Mouse (Mus musculus): ENCODE results near the gene Atoh8.

Atoh8 gene

GRCm38 (mm10) chr6:72254588-72255075 lies 19.3 kb upstream of the Atoh8 start:
- DNase-seq (ENCODE audit: low read depth, low spot score), result no peak

GRCm38 (mm10) chr6:72253911-72254587 lies 18.7 kb upstream of the Atoh8 start:
- no peak for DNase-seq (ENCODE audit: low read depth, low spot score)

- no peak for DNase-seq (ENCODE audit: low read depth, low spot score)
These were observed 17.8 kb upstream of the Atoh8 start for GRCm38 (mm10) chr6:72253168-72253567.

GRCm38 (mm10) chr6:72252433-72252832 lies 17.1 kb upstream of the Atoh8 start:
- DNase-seq (ENCODE audit: low read depth, low spot score), result no peak

GRCm38 (mm10) chr6:72249981-72250380 lies 14.6 kb upstream of the Atoh8 start:
- DNase-seq (ENCODE audit: low read depth, low spot score), result no peak

- DNase-seq (ENCODE audit: low read depth, low spot score), result no peak
These were observed 13.0 kb upstream of the Atoh8 start for GRCm38 (mm10) chr6:72248150-72248914.

GRCm38 (mm10) chr6:72246303-72246702 lies 10.9 kb upstream of the Atoh8 start:
- no peak for DNase-seq (ENCODE audit: low read depth, low spot score)

- no peak for DNase-seq (ENCODE audit: low read depth, low spot score)
These were observed 9.3 kb upstream of the Atoh8 start for GRCm38 (mm10) chr6:72244569-72245285.

GRCm38 (mm10) chr6:72244144-72244549 lies 8.8 kb upstream of the Atoh8 start:
- DNase-seq (ENCODE audit: low read depth, low spot score), result no peak

GRCm38 (mm10) chr6:72242532-72243320 lies 7.3 kb upstream of the Atoh8 start:
- no peak for DNase-seq (ENCODE audit: low read depth, low spot score)

- no peak for DNase-seq (ENCODE audit: low read depth, low spot score)
These were observed 6.4 kb upstream of the Atoh8 start for GRCm38 (mm10) chr6:72241843-72242154.

- no peak for DNase-seq (ENCODE audit: low read depth, low spot score)
These were observed 5.9 kb upstream of the Atoh8 start for GRCm38 (mm10) chr6:72241133-72241842.

GRCm38 (mm10) chr6:72240042-72240441 lies 4.7 kb upstream of the Atoh8 start:
- no peak for DNase-seq (ENCODE audit: low read depth, low spot score)

GRCm38 (mm10) chr6:72237035-72237434 lies 1.7 kb upstream of the Atoh8 start:
- DNase-seq (ENCODE audit: low read depth, low spot score), result peak; percentile 61

GRCm38 (mm10) chr6:72235807-72236407 lies 530 bp upstream of the Atoh8 start:
- no peak for DNase-seq (ENCODE audit: low read depth, low spot score)

- no peak for DNase-seq (ENCODE audit: low read depth, low spot score)
These were observed 842 bp downstream of the Atoh8 start for GRCm38 (mm10) chr6:72234372-72235097.

- DNase-seq (ENCODE audit: low read depth, low spot score), result no peak
These were observed 1.4 kb downstream of the Atoh8 start for GRCm38 (mm10) chr6:72233950-72234349.

GRCm38 (mm10) chr6:72232870-72233269 lies 2.5 kb downstream of the Atoh8 start:
- DNase-seq (ENCODE audit: low read depth, low spot score), result no peak

GRCm38 (mm10) chr6:72232411-72232810 lies 3.0 kb downstream of the Atoh8 start:
- no peak for DNase-seq (ENCODE audit: low read depth, low spot score)

GRCm38 (mm10) chr6:72230875-72231274 lies 4.5 kb downstream of the Atoh8 start:
- no peak for DNase-seq (ENCODE audit: low read depth, low spot score)
